Comparison of ENCODE assay signal across 14 mouse cellular contexts in the genomic region with DNA sequence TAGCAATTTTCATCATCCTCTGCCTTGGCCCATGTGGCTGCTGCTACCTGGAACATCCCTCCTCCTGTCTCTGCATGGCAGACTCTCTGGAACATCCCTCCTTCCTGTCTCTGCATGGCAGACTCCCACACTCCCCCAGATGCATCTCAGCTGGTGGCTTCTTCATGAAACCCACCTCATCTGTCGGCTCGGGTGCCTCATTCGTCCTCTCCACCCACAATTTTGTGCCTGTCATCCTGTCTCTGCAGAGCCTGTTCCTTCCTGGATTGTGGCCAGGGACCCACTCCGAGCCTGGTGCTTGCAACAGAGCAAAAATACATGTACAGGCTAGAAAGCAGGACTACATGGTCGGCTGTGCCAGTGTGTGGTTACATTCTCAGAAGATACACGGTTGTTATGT.
DNase-seq lines count a peak whose midpoint lies in the region; ATAC-seq and TF ChIP-seq lines count a peak whose summit lies in the region.
"Had no signal": no experiment of that assay in that cellular context is flagged by ENCODE, and none has a peak within 500 bp of the region (broad histone marks: within the 10 kb centered on the region; RNA-seq: fewer than 3 reads in every experiment).

No protein-coding gene starts in this region.

- 22% methylated on average over 6 of the region's 6 CpGs for WGBS in kidney, postnatal 0 days
- 84% methylated on average over 6 of the region's 6 CpGs for WGBS in limb, embryonic 10.5 days

- H3K36me3 ChIP-seq in kidney, postnatal 0 days (ENCODE audit: insufficient read depth, low read length) = no peaks in the 10 kb centered on the region
- H3K36me3 ChIP-seq in limb, embryonic 10.5 days = no peaks in the 10 kb centered on the region
- H3K36me3 ChIP-seq: liver, embryonic 13.5 days; midbrain, embryonic 12.5 days had no signal

- no peak for TF ChIP-seq CTCF in kidney, postnatal 0 days (IDR thresholded peaks at IDR 0.05; ENCODE audit: low read depth)

- no peak; the same call in 1 of the 2 replicates for ATAC-seq in kidney, postnatal 0 days (replicated peaks; ENCODE audit: low FRiP score, low read depth)
- ATAC-seq: inflammation-experienced regulatory T-cells, adult 6 months had no signal

- peak; percentile 34 for DNase-seq in kidney, postnatal 0 days (ENCODE audit: low spot score)
- DNase-seq in kidney, adult 8-10 months = no peak
- DNase-seq in brain, adult 2 months (ENCODE audit: low read depth, low spot score) = peak; percentile 90
- DNase-seq in frontal cortex, postnatal 10 days (ENCODE audit: low spot score in 2 of 2) = peak; percentile 23 to 58
- DNase-seq in left cerebral cortex, postnatal 25 days (ENCODE audit: low spot score in 2 of 2) = peak; percentile 66 to 93
- no peak for DNase-seq in cerebellum, postnatal 36 days
- DNase-seq in limb, embryonic 10.5 days (ENCODE audit: low spot score) = no peak
- DNase-seq: adrenal gland, postnatal 36 days; cerebellum, adult 9-10 months; liver, embryonic 13.5 days had no signal

- H3K27me3 ChIP-seq in kidney, postnatal 0 days (ENCODE audit: insufficient read depth, low read length) = no peaks in the 10 kb centered on the region
- H3K27me3 ChIP-seq in limb, embryonic 10.5 days (ENCODE audit: low read depth, poor library complexity, severe bottlenecking) = no peaks in the 10 kb centered on the region
- H3K27me3 ChIP-seq: CH12.LX; liver, embryonic 13.5 days; midbrain, embryonic 12.5 days had no signal

- H3K4me2 ChIP-seq in kidney, postnatal 0 days (ENCODE audit: low read length) = no peak overlapping the region
- H3K4me2 ChIP-seq: liver, embryonic 13.5 days; midbrain, embryonic 12.5 days had no signal

- H3K27ac ChIP-seq in kidney, postnatal 0 days = no peak overlapping the region
- no peak overlapping the region for H3K27ac ChIP-seq in limb, embryonic 10.5 days
- H3K27ac ChIP-seq: layer of hippocampus, adult 2 months; liver, embryonic 13.5 days; midbrain, embryonic 12.5 days had no signal

- no peaks in the 10 kb centered on the region for H3K9me3 ChIP-seq in kidney, postnatal 0 days (replicated peaks; ENCODE audit: low read length)
- no peaks in the 10 kb centered on the region for H3K9me3 ChIP-seq in limb, embryonic 10.5 days (replicated peaks)
- H3K9me3 ChIP-seq: liver, embryonic 13.5 days; midbrain, embryonic 12.5 days had no signal

- H3K4me3 ChIP-seq in kidney, postnatal 0 days (replicated peaks; ENCODE audit: low read depth, low read length) = no peak overlapping the region
- no peak overlapping the region for H3K4me3 ChIP-seq in limb, embryonic 10.5 days
- H3K4me3 ChIP-seq: layer of hippocampus, adult 2 months; liver, embryonic 13.5 days; midbrain, embryonic 12.5 days had no signal

- no peaks in the 10 kb centered on the region for H3K4me1 ChIP-seq in kidney, postnatal 0 days (replicated peaks; ENCODE audit: insufficient read depth, low read length)
- H3K4me1 ChIP-seq in limb, embryonic 10.5 days = no peaks in the 10 kb centered on the region
- H3K4me1 ChIP-seq: liver, embryonic 13.5 days; midbrain, embryonic 12.5 days had no signal

- intact Hi-C loops in left cerebral cortex, postnatal 25 days (cut with DNase I) = loop anchor here (2.0 kb wide), 1 partner anchor 92 kb away; no protein-coding TSS in a partner anchor

- no peak overlapping the region for H3K9ac ChIP-seq in kidney, postnatal 0 days (ENCODE audit: low read depth, low read length)
- H3K9ac ChIP-seq: liver, embryonic 13.5 days; midbrain, embryonic 12.5 days had no signal

Comparison
In these comparisons a context has a peak if more than half of its experiments do, and no peak if none do; other contexts are left out.
1. DNase-seq: peak in kidney, postnatal 0 days (single experiment), brain, adult 2 months (single experiment), frontal cortex, postnatal 10 days (2 of 2) and left cerebral cortex, postnatal 25 days (2 of 2); none in kidney, adult 8-10 months (0 of 2), cerebellum, postnatal 36 days (0 of 2) and limb, embryonic 10.5 days (single experiment).